Mouse (Mus musculus) thymus, postnatal 36 days (tissue): ENCODE results near the gene Spint5.

ENCODE experiments used
- DNase-seq, 2 experiments: peaks; one replicate each; pipeline ENCODE4 v3.0.0; 2022; ENCODE audit warnings: mixed read lengths in 2 of 2

Spint5 gene

DNA sequence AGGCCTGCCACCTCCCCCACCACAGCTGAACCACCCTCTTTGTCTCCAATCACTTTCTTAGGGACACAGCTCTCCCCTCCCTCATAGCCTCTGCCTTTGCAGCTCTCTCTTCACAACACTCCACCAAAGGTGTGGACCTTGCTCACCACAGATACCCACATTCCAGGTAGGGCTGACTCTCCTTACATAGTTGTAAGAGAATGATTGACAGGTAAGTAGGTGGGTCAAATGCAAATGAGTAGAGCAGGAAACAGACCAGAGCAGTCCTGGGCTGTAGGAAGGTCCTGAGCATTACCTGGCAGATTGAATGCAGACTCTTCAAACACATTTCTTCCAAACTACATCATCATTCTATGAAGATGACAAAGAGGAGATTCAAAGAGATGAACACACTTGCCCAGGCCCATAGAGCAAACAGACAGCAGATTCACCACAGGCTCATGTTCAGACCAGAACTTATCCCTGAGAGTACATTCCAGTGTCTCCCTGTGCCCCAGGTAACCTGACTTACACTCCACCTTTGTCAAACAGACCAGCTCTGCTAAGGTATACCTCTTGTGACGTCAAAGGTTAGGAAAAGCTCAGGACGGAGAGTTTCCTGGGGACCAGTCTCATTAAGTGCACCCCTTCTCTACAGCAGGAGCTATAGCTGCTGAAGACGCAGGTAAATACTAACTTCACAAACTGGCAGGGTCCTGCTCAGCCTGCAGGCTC, 22.4 kb downstream of the Spint5 start:
- DNase-seq: no peak

DNA sequence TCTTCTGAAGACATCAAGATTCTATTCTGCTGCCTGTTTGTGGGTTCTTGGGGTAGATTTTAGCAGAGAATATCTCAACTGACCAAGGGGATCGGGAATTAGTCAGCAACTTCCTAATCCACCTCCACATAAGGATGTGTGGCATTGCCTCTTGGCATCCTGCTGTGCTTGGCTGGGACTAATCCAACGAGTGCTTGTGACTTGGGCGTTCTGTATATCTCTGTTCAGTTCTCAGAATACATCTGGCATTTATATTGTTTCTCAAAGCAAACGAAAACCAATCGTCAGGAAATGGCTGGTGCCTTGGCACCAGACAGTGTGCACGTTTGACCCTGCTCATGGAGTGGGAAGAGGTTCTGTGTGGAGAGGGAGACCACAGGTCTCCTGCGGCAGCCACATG, 24.8 kb downstream of the Spint5 start:
- no peak for DNase-seq

DNA sequence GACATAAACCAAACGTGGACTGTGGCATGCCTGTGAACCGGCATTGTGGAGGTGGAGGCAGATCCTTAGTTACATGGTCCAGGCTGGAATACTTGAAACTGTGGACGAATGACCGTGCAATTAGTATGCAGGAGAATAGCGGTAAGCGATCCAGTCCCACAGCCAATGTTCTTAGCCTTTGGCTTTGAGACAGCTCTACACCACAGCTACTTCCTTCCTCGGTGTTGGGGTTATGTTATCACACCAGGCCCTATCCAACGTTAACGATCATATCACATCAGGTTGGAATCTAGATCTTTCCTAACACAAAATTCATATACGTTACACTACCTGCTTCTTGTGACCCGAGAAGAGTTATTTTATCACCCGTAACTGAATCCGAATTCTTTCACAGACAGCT, 29.9 kb downstream of the Spint5 start:
- DNase-seq: no peak

DNA sequence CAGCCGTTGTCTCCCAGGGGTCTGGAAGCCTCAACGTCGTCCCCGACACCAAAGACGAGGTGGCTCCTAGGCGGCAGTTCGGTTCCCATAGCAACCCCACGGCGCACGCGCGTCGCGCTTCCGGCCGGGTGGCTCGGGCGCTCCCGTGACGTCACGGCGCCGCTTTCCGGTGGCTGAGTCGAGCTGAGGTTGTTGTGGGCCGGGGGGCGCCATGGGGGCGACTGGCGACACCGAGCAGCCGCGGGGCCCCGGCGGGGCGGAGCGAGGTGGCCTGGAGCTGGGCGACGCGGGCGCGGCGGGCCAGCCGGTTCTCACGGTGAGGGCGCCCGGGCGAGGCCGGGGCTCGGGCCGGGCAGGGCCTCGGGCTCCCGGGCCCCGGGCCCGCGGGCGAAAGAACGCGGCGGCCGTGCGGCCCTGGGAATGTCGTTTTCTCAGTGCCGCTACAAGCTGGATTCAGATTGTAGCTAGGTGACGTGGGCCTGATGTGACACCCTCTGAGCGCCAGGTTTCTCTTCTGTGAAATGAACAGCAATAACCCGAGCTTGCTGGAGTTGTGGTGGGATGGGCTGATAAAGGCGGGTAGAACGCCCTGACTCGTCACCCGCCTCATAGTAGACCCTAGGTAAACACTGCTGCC, 30.9 kb downstream of the Spint5 start, which contains the start of the genes Wfdc3 and Dnttip1:
Gene Wfdc3 (minus strand): TSS at position 89 of the 637 bp plus-strand sequence.
Gene Dnttip1 (plus strand): TSS at position 141 of the 637 bp plus-strand sequence.
- peak; percentile 96 for DNase-seq

DNA sequence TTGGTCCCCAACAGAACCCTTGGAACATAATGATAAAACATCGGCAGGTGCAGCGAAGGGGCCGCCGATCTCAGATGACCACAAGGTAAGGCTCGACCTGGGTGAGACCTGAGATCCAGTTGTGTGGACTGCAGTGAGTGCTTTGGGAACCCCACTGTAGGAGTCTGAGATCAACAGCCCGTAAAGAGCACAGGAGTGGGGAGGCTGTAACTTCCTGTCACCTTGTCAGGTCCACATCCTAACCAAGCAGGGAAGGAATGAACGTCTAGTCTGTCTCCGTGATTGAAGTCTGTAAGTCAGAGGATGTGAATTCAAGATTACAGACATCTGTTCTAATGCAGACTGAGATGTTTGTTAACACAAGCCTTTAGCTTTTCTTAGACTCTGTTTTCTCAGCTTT, 31.6 kb downstream of the Spint5 start:
- no peak for DNase-seq

DNA sequence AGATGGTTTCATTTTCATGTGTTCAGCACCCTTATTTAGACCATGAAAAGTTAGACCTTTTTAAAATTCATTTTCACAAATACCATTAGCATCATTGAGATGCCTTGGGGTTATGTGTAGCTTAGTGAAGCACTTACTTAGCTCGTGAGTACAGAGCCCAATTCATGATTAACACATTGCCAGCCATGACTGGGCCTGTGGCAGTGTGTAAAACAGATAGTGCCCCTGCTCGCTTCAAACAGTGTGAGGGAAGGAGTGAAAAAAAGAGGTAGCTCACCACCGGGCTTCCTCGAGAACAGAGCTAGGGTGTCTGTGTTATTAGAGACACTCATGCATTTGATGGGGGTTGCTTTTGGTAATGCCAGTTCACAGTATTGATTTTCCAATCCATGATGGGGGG, 33.1 kb downstream of the Spint5 start:
- DNase-seq: no peak

DNA sequence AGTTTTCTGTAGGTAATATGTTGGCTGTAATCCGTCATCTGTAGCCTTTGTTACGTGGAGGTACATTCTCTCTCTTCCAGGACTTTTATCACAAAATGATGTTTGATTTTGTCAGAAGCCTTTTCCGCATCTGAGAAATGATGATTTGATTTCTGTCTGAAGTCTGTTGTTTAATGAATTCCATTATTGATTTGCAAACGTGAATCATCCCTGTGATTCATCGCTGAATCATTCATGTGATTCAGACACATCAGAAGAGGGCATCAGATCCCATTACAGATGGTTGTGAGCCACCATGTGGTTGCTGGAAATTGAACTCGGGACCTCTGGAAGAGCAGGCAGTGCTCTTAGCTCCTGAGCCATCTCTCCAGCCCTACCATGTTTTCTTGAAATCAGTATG, 33.9 kb downstream of the Spint5 start:
- no peak for DNase-seq

DNA sequence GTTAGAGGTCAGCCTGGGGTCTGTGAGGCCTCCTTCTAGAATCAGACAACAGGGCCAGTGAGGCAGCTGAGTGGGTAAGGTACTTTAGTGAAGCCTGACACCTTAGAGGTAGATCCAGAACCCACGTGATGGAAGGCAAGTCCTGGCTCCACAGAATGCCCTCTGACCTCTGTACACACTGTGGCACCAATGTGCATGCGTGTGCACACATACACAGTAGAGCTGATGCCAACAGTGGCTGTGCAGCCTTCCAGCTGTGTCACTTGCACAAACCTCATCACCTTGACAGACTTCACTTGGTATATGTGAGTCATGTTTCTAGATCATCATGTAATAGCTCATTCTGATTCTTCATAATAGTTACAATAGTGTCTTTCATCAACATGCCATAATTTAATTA, 37.3 kb downstream of the Spint5 start:
- DNase-seq: no peak

DNA sequence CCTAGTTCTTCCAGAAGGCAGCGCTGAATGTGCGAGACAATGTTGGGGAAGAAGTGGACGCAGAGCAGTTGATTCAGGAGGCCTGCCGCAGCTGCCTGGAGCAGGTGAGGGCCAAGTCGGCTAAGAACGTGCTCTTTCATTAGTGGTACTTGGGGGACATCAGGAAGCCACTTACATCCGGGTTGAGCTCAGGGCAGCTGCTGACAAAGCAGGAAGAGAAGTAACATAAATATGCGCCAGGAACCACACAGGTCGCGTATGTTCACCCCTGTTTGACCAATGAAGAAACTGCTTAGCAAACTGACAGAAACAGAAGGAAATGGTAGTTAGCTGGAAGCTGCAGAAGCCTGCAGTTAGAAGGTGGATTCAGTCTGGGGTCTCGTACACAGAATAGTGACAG, 39.0 kb downstream of the Spint5 start:
- no peak for DNase-seq

DNA sequence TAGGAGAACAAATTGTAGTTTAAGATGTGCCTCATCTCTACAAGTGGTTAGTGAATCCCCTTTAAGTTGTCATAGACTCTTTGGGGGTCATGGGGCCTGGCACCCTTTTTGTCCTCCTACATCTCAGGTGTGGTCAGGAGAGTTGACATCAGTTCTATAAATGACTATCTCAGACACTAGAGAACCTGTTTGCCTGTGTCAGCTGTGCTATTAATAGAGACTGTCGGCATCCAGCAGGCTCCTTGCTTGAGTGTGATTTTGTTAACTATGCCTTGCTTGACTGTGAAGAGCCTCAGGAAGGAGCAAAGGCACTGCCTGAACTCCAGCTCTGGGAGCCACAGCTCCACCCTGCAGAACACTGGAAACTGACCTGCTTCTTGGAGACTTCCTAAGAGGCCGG, 39.7 kb downstream of the Spint5 start:
- no peak for DNase-seq

DNA sequence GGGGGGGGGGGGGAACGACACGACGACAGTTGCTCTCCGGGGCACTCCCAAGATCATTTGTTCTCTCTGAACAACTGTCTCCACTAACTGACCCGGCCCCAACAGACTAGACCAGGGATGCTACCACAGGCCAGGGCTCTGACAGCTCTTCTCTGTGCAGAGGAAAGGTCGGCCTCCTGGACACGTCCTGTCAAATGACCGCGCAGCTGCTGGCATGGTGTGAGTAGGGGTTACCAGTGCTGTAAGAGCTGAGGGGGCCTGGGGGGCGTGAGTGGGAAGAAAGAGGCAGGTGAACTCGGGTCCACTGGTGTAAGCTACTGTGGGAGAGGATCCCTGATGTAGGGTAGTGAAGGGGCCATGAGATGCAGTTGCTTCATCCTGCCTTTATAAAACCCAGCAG, 42.7 kb downstream of the Spint5 start:
- no peak for DNase-seq

DNA sequence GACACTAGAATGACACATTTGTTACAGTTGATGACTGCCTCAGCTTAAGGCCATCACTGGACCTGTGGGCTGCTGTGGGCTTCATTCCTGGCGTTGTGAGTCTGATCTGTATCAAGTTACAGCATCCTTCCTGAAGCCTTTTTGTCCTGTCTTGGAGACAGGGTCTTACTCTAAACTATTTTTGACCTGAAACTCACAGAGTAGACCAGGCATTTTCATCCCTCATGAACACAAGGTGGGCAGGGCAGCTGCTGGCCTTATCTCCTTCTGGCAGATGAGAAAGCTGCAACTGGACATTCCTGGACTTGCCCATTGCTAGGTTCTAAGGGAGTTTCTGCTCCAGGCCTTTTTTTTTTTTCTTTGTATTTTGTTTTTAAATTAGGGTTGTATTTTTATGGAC, 43.6 kb downstream of the Spint5 start:
- no peak for DNase-seq

DNA sequence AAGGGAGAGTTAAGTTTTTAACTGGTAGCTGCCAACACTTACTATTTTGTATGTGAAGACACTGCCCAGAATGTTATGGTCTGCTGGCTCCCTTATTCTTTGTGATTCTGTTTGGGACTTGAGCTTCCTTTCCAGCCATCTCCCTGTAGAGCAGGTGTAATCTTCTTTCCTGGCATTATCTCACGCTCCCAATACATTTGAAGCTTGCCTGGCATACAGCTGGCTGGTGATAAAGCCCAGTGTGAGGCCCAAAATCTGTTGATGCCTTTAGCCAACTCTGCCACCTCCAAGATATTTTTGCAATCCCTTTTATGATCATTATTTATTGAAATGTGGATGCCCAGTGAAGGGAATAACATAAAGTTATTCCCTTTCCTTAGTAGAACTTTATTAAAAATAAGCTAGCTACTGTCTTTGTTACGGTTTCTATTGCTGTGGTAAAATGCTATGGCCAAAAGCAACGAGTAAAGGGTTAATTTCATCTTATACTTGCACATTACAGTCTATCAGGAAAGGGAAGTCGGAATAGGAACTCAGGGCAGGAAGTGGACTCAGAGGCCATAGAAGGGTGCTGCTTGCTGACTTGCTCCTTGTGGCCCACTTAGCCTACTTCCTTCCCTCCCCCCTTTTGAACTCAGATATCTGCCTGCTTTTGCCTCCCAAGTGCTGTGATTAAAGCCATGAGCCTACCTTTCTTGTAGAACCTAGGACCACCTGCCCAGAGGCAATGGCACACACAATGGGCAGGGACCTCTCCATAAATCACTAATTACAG, 45.1 kb downstream of the Spint5 start:
- DNase-seq: no peak

DNA sequence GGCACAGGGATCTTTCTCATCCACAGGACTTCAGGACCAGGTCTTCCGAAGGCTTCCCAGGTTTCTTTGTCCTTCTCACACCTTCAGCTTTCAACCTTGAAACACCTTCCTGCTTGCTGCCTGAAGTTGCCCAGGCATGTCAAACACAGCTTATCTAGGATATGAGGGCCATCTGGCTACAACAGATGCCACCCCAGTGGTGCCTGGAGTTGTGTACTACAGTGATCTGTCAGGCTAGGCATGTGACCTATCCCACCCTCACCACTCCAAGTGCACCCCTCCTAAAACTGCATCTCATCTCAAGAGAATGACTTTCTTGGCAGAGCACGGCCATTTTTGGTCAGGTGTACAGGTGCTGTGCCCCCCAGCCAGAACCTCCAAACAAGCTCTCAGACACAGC, 46.4 kb downstream of the Spint5 start:
- DNase-seq: no peak

DNA sequence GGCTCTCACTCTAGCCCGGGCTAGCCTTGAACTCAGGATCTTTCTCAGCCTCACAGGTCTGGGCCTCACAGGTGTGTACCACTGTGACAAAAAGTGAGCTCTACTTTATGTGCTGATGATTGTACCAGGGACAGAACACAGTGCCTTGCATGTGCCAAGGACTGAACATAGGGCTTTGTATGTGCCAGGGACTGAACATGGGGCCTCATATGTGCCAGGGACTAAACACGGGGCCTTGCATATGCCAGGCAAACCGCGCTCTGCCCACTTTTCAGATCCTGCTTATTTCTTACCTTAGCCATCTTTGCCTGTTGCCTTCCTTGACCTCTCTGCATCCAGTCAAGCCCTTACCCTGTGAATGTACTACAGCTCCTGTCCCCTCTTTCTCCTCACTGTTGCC, 46.9 kb downstream of the Spint5 start:
- DNase-seq: no peak

DNA sequence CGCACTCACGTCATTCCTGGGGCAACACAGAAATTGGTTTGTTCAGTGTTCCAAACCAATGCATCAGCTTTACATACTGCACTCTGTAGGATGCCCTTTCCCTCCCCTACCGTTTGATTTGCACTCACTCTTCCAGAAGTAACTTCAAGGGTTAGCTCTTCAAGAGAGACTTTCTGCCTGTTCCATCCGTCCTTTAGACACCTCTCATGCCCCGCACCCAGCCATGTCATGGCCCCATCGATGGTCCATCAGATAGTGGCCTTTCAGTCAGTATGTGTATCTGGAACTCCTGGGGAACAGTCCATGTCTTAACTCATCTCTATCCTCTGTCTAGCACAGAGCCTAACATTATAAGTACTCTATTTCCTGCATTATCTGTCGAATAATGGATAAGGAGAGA, 47.5 kb downstream of the Spint5 start:
- DNase-seq: no peak

DNA sequence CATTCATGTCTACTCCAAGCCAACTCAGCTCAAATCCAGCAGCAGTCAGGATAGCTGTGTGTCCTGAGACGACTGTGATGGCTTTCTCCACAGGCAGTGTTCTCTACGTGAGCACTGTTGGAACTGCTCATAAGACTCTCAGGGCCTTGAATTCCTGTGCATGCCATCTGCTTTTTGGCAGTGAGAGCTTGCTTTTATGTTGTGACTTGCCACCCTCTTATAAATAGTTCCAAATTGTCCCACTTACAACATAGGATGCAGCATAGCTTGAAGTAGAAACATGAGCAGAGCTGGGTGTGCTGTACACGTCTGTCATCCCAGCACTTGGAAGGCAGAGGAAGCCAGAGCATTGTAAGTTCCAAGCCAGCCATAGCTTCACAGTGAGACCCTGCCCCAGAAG, 50.7 kb downstream of the Spint5 start:
- DNase-seq: no peak
